In genomic region chr7:98841802-98842201, GRCm38 (mm10) we compare ENCODE assay signal across 11 mouse cellular contexts. TPM values are rescaled to one million over a fixed set of nuclear protein-coding genes. Genes with fewer than 3 reads are reported as not detected.
DNase-seq lines count a peak whose midpoint lies in the region; ATAC-seq and TF ChIP-seq lines count a peak whose summit lies in the region.
"Had no signal": no experiment of that assay in that cellular context is flagged by ENCODE, and none has a peak within 500 bp of the region (broad histone marks: within the 10 kb centered on the region; RNA-seq: fewer than 3 reads in every experiment).

No protein-coding gene starts in this region.

- H3K4me1 ChIP-seq in embryonic facial prominence, embryonic 13.5 days = peaks cover 73% of the 10 kb centered on the region

- H3K27me3 ChIP-seq in embryonic facial prominence, embryonic 13.5 days = peaks cover 60% of the 10 kb centered on the region

- no peak overlapping the region for H3K27ac ChIP-seq in layer of hippocampus, adult 2 months
- H3K27ac ChIP-seq in embryonic facial prominence, embryonic 13.5 days = no peak overlapping the region

- peak; percentile 42 for DNase-seq in gastrocnemius, adult 18-20 months (ENCODE audit: low spot score)
- DNase-seq in gastrocnemius, postnatal 4 days (ENCODE audit: low spot score in 2 of 2) = no peak
- DNase-seq in layer of hippocampus, adult 2 months (ENCODE audit: low spot score in 2 of 2) = no peak
- no peak for DNase-seq in layer of hippocampus, adult 9-11 months
- peak; percentile 46 to 74 for DNase-seq in lung, postnatal 4 days
- no peak for DNase-seq in right cerebral cortex, adult 18-20 months
- no peak for DNase-seq in T-cell, adult 2 months (ENCODE audit: low spot score)
- DNase-seq: forebrain, postnatal 0 days; kidney, adult 8-10 months had no signal

- 26% methylated on average over 3 of the region's 3 CpGs for WGBS in embryonic facial prominence, embryonic 13.5 days

- H3K36me3 ChIP-seq in embryonic facial prominence, embryonic 13.5 days = no peaks in the 10 kb centered on the region

- no peak overlapping the region for H3K9ac ChIP-seq in embryonic facial prominence, embryonic 13.5 days
- H3K9ac ChIP-seq: forebrain, postnatal 0 days had no signal

- no peak for ATAC-seq in embryonic facial prominence, embryonic 13.5 days (ENCODE audit: insufficient number of reproducible peaks, insufficient read depth, low FRiP score, low TSS enrichment, low read depth)
- ATAC-seq: forebrain, postnatal 0 days had no signal

- TF ChIP-seq CTCF in layer of hippocampus, adult 2 months (conservative IDR thresholded peaks at IDR 0.05) = peak; percentile 47

- H3K4me3 ChIP-seq in layer of hippocampus, adult 2 months = no peak overlapping the region
- no peak overlapping the region for H3K4me3 ChIP-seq in embryonic facial prominence, embryonic 13.5 days

- no peaks in the 10 kb centered on the region for H3K9me3 ChIP-seq in embryonic facial prominence, embryonic 13.5 days

- H3K4me2 ChIP-seq in embryonic facial prominence, embryonic 13.5 days = 0 out of 2 replicates have a peak overlapping the region, but pooled peaks have one; percentile 1

RNA-seq across cellular contexts. Expression of gene Wnt11, which starts 6.9 kb away (rescaled TPM):
- 1 to 10 TPM; 6.5 to 6.8 TPM for total RNA-seq in gastrocnemius, adult 18-20 months (2021)
- total RNA-seq in gastrocnemius, postnatal 4 days (2021) = 10 to 100 TPM; 16.4 to 19.9 TPM
- 1 to 10 TPM; 2.0 to 2.5 TPM for total RNA-seq in layer of hippocampus, adult 2 months (2021)
- 10.8 and 12.4 TPM in 2 replicates for polyA plus RNA-seq in embryonic facial prominence, embryonic 13.5 days (2015; fragmentation: Nextera tagmentation; extraction: Ambion mirVana)
- total RNA-seq: hematopoietic stem cell, adult 5-6 weeks had no signal

Comparison
In these comparisons a context has a peak if more than half of its experiments do, and no peak if none do; other contexts are left out.
1. DNase-seq: peak in gastrocnemius, adult 18-20 months (single experiment) and lung, postnatal 4 days (2 of 2); none in gastrocnemius, postnatal 4 days (0 of 2), layer of hippocampus, adult 2 months (0 of 2), layer of hippocampus, adult 9-11 months (single experiment), right cerebral cortex, adult 18-20 months (single experiment) and T-cell, adult 2 months (single experiment).